Mouse (Mus musculus): ENCODE results near the gene Cemip. TPM values are rescaled to one million over a fixed set of nuclear protein-coding genes. Genes with fewer than 3 reads are reported as not detected.

Gene Cemip
- polyA plus RNA-seq, 1 experiment from 2014 or later, result 0.28 TPM

- H3K27me3 ChIP-seq (ENCODE audit: control insufficient read depth, insufficient read depth, low read length), result no peaks in the 10 kb centered on the region
- H3K4me3 ChIP-seq (replicated peaks; ENCODE audit: low read depth, low read length), result no peak overlapping the region
- no peak overlapping the region for H3K9ac ChIP-seq (replicated peaks; ENCODE audit: low read length)
- no peak for ATAC-seq (ENCODE audit: low FRiP score, low TSS enrichment)
- no peak overlapping the region for H3K4me2 ChIP-seq (ENCODE audit: low read length)
- H3K4me1 ChIP-seq (ENCODE audit: control insufficient read depth, insufficient read depth, low read length), result peaks cover 19% of the 10 kb centered on the region
- peaks cover 14% of the 10 kb centered on the region; the same call in 1 of the 2 replicates for H3K36me3 ChIP-seq (ENCODE audit: control insufficient read depth, insufficient read depth, low read length)
- H3K27ac ChIP-seq (replicated peaks; ENCODE audit: low read depth, low read length), result no peak overlapping the region
- 73% methylated on average over 10 of the region's 10 CpGs for whole genome bisulfite sequencing
- H3K9me3 ChIP-seq (ENCODE audit: control insufficient read depth, low read length), result no peaks in the 10 kb centered on the region
- no peak for DNase-seq
These were observed 25.5 kb upstream of the Cemip start for GRCm38 (mm10) chr7:84111716-84112350.

- H3K36me3 ChIP-seq (ENCODE audit: control insufficient read depth, insufficient read depth, low read length), result peaks cover 14% of the 10 kb centered on the region; the same call in 1 of the 2 replicates
- no peaks in the 10 kb centered on the region for H3K9me3 ChIP-seq (ENCODE audit: control insufficient read depth, low read length)
- WGBS, result 88% methylated on average over 1 of the region's 1 CpGs
These were observed 20.6 kb upstream of the Cemip start for GRCm38 (mm10) chr7:84106942-84107341.

GRCm38 (mm10) chr7:84102589-84102988, 16.3 kb upstream of the Cemip start:
- H3K27ac ChIP-seq (replicated peaks; ENCODE audit: low read depth, low read length), result no peak overlapping the region
- no peak overlapping the region for H3K9ac ChIP-seq (replicated peaks; ENCODE audit: low read length)
- H3K27me3 ChIP-seq (ENCODE audit: control insufficient read depth, insufficient read depth, low read length), result no peaks in the 10 kb centered on the region
- ATAC-seq (ENCODE audit: low FRiP score, low TSS enrichment) (no peak), DNase-seq (no peak)
- WGBS, result 95% methylated on average over 1 of the region's 1 CpGs
- no peaks in the 10 kb centered on the region for H3K36me3 ChIP-seq (ENCODE audit: control insufficient read depth, insufficient read depth, low read length)
- H3K4me1 ChIP-seq (ENCODE audit: control insufficient read depth, insufficient read depth, low read length), result no peaks in the 10 kb centered on the region
- H3K9me3 ChIP-seq (ENCODE audit: control insufficient read depth, low read length), result no peaks in the 10 kb centered on the region
- H3K4me3 ChIP-seq (replicated peaks; ENCODE audit: low read depth, low read length), result no peak overlapping the region
- H3K4me2 ChIP-seq (ENCODE audit: low read length), result no peak overlapping the region

More at GRCm38 (mm10) chr7:84106942-84107341, 20.6 kb upstream of the Cemip start:
- H3K4me2 ChIP-seq (ENCODE audit: low read length), result no peak overlapping the region
- DNase-seq (no peak), ATAC-seq (ENCODE audit: low FRiP score, low TSS enrichment) (no peak)
- no peaks in the 10 kb centered on the region for H3K27me3 ChIP-seq (ENCODE audit: control insufficient read depth, insufficient read depth, low read length)
- no peak overlapping the region for H3K27ac ChIP-seq (replicated peaks; ENCODE audit: low read depth, low read length)
- no peaks in the 10 kb centered on the region for H3K4me1 ChIP-seq (ENCODE audit: control insufficient read depth, insufficient read depth, low read length)
- H3K4me3 ChIP-seq (replicated peaks; ENCODE audit: low read depth, low read length), result no peak overlapping the region
- no peak overlapping the region for H3K9ac ChIP-seq (replicated peaks; ENCODE audit: low read length)

- Histone ChIP-seq H3K27ac (replicated peaks; ENCODE audit: low read depth, low read length) (no peak overlapping the region), H3K27me3 (ENCODE audit: control insufficient read depth, insufficient read depth, low read length) (no peaks in the 10 kb centered on the region), H3K4me3 (replicated peaks; ENCODE audit: low read depth, low read length) (no peak overlapping the region), H3K9ac (replicated peaks; ENCODE audit: low read length) (no peak overlapping the region), H3K4me2 (ENCODE audit: low read length) (no peak overlapping the region), H3K36me3 (ENCODE audit: control insufficient read depth, insufficient read depth, low read length) (no peaks in the 10 kb centered on the region), H3K9me3 (ENCODE audit: control insufficient read depth, low read length) (no peaks in the 10 kb centered on the region), H3K4me1 (ENCODE audit: control insufficient read depth, insufficient read depth, low read length) (no peaks in the 10 kb centered on the region)
- no peak for DNase-seq
- WGBS, result 90% methylated on average over 3 of the region's 3 CpGs
- no peak for ATAC-seq (ENCODE audit: low FRiP score, low TSS enrichment)
These were observed 14.4 kb upstream of the Cemip start for GRCm38 (mm10) chr7:84100672-84101071.

- Histone ChIP-seq H3K27me3 (ENCODE audit: control insufficient read depth, insufficient read depth, low read length) (no peaks in the 10 kb centered on the region), H3K4me1 (ENCODE audit: control insufficient read depth, insufficient read depth, low read length) (no peaks in the 10 kb centered on the region), H3K36me3 (ENCODE audit: control insufficient read depth, insufficient read depth, low read length) (no peaks in the 10 kb centered on the region), H3K27ac (replicated peaks; ENCODE audit: low read depth, low read length) (no peak overlapping the region), H3K4me2 (ENCODE audit: low read length) (no peak overlapping the region), H3K4me3 (replicated peaks; ENCODE audit: low read depth, low read length) (no peak overlapping the region), H3K9me3 (ENCODE audit: control insufficient read depth, low read length) (no peaks in the 10 kb centered on the region), H3K9ac (replicated peaks; ENCODE audit: low read length) (no peak overlapping the region)
- 95% methylated on average over 1 of the region's 1 CpGs for WGBS
- no peak for DNase-seq
- ATAC-seq (ENCODE audit: low FRiP score, low TSS enrichment), result no peak
These were observed 11.8 kb upstream of the Cemip start for GRCm38 (mm10) chr7:84098098-84098497.

- H3K27ac ChIP-seq (replicated peaks; ENCODE audit: low read depth, low read length), result no peak overlapping the region
- H3K4me2 ChIP-seq (ENCODE audit: low read length), result no peak overlapping the region
- DNase-seq (peak; percentile 36), ATAC-seq (ENCODE audit: low FRiP score, low TSS enrichment) (no peak)
- H3K9me3 ChIP-seq (ENCODE audit: control insufficient read depth, low read length), result no peaks in the 10 kb centered on the region
- no peaks in the 10 kb centered on the region for H3K4me1 ChIP-seq (ENCODE audit: control insufficient read depth, insufficient read depth, low read length)
- WGBS, result 68% methylated on average over 6 of the region's 6 CpGs
- no peak overlapping the region for H3K4me3 ChIP-seq (replicated peaks; ENCODE audit: low read depth, low read length)
- no peaks in the 10 kb centered on the region for H3K27me3 ChIP-seq (ENCODE audit: control insufficient read depth, insufficient read depth, low read length)
- H3K36me3 ChIP-seq (ENCODE audit: control insufficient read depth, insufficient read depth, low read length), result no peaks in the 10 kb centered on the region
- H3K9ac ChIP-seq (replicated peaks; ENCODE audit: low read length), result no peak overlapping the region
These were observed 10.2 kb upstream of the Cemip start for GRCm38 (mm10) chr7:84096501-84096900.

- H3K27ac ChIP-seq (replicated peaks; ENCODE audit: low read depth, low read length), result no peak overlapping the region
- WGBS, result 84% methylated on average over 4 of the region's 4 CpGs
- H3K4me3 ChIP-seq (replicated peaks; ENCODE audit: low read depth, low read length), result no peak overlapping the region
- no peaks in the 10 kb centered on the region for H3K9me3 ChIP-seq (ENCODE audit: control insufficient read depth, low read length)
- H3K4me2 ChIP-seq (ENCODE audit: low read length), result no peak overlapping the region
- H3K4me1 ChIP-seq (ENCODE audit: control insufficient read depth, insufficient read depth, low read length), result no peaks in the 10 kb centered on the region
- no peak for DNase-seq
- peaks cover 13% of the 10 kb centered on the region; the same call in 1 of the 2 replicates for H3K27me3 ChIP-seq (ENCODE audit: control insufficient read depth, insufficient read depth, low read length)
- H3K9ac ChIP-seq (replicated peaks; ENCODE audit: low read length), result no peak overlapping the region
- ATAC-seq (ENCODE audit: low FRiP score, low TSS enrichment), result no peak
- H3K36me3 ChIP-seq (ENCODE audit: control insufficient read depth, insufficient read depth, low read length), result no peaks in the 10 kb centered on the region
These were observed 4.5 kb upstream of the Cemip start for GRCm38 (mm10) chr7:84090793-84091192.

GRCm38 (mm10) chr7:84089777-84090176, 3.5 kb upstream of the Cemip start:
- ATAC-seq (ENCODE audit: low FRiP score, low TSS enrichment), result no peak
- Histone ChIP-seq H3K4me1 (ENCODE audit: control insufficient read depth, insufficient read depth, low read length) (peaks cover 7% of the 10 kb centered on the region; the same call in 1 of the 2 replicates), H3K4me3 (replicated peaks; ENCODE audit: low read depth, low read length) (no peak overlapping the region), H3K4me2 (ENCODE audit: low read length) (no peak overlapping the region), H3K9ac (replicated peaks; ENCODE audit: low read length) (no peak overlapping the region), H3K36me3 (ENCODE audit: control insufficient read depth, insufficient read depth, low read length) (no peaks in the 10 kb centered on the region), H3K9me3 (ENCODE audit: control insufficient read depth, low read length) (no peaks in the 10 kb centered on the region), H3K27ac (replicated peaks; ENCODE audit: low read depth, low read length) (no peak overlapping the region), H3K27me3 (ENCODE audit: control insufficient read depth, insufficient read depth, low read length) (peaks cover 22% of the 10 kb centered on the region)
- 3% methylated on average over 1 of the region's 1 CpGs for WGBS
- DNase-seq, result no peak

- Histone ChIP-seq H3K36me3 (ENCODE audit: control insufficient read depth, insufficient read depth, low read length) (no peaks in the 10 kb centered on the region), H3K27ac (replicated peaks; ENCODE audit: low read depth, low read length) (no peak overlapping the region), H3K9me3 (ENCODE audit: control insufficient read depth, low read length) (no peaks in the 10 kb centered on the region), H3K4me2 (ENCODE audit: low read length) (no peak overlapping the region), H3K9ac (replicated peaks; ENCODE audit: low read length) (no peak overlapping the region), H3K27me3 (ENCODE audit: control insufficient read depth, insufficient read depth, low read length) (peaks cover 29% of the 10 kb centered on the region), H3K4me3 (replicated peaks; ENCODE audit: low read depth, low read length) (no peak overlapping the region), H3K4me1 (ENCODE audit: control insufficient read depth, insufficient read depth, low read length) (peaks cover 7% of the 10 kb centered on the region; the same call in 1 of the 2 replicates)
- 20% methylated on average over 4 of the region's 4 CpGs for WGBS
- DNase-seq, result peak; percentile 77
- ATAC-seq (ENCODE audit: low FRiP score, low TSS enrichment), result no peak
These were observed 2.7 kb upstream of the Cemip start for GRCm38 (mm10) chr7:84088971-84089370.
